Mouse (Mus musculus) neutrophil, adult 65 days (primary cell): ENCODE measurements around the gene Cmtm3. TPM values are rescaled to one million over a fixed set of nuclear protein-coding genes. Genes with fewer than 3 reads are reported as not detected.

ENCODE experiments used
- total RNA-seq: library from RNA; stranded (reverse); gene quantifications from 2 replicates; pipeline ENCODE4 v1.2.4, GENCODE M21; 2023

Cmtm3 gene
- 22.2 and 26.6 TPM in 2 replicates for total RNA-seq

GRCm38 (mm10) chr8:104339229-104339982 is at the start of gene Cmtm3:
Gene Cmtm3 (plus strand): TSS chr8:104339410.

GRCm38 (mm10) chr8:104293081-104293480 is 46.1 kb upstream of the Cmtm3 start, which contains the start of gene Cmtm2a:
Gene Cmtm2a (minus strand): TSS chr8:104293181.

GRCm38 (mm10) chr8:104309441-104310155 is 29.6 kb upstream of the Cmtm3 start, which contains the start of the genes Gm45711 and Cmtm1:
Gene Gm45711 (minus strand): TSS chr8:104310081.
Gene Cmtm1 (minus strand): TSS chr8:104310145.

GRCm38 (mm10) chr8:104321267-104321666 is 17.9 kb upstream of the Cmtm3 start, which contains the start of gene Gm11020:
Gene Gm11020 (plus strand): TSS chr8:104321567.

GRCm38 (mm10) chr8:104321930-104322329 is 17.3 kb upstream of the Cmtm3 start, which contains the start of gene Cmtm2b:
Gene Cmtm2b (plus strand): TSS chr8:104322230.

GRCm38 (mm10) chr8:104395703-104396357 is 56.6 kb downstream of the Cmtm3 start, which contains the start of gene Cmtm4:
Gene Cmtm4 (minus strand): TSS chr8:104395807.

Other genes starting within 250 kb of the Cmtm3 start
- 0.13 and 0.16 TPM in 2 replicates for gene Cdh5, start 237.8 kb upstream of the Cmtm3 start, total RNA-seq
- not detected in 2 replicates for gene Bean1, start 169.0 kb upstream of the Cmtm3 start, total RNA-seq
- 43.5 and 48.0 TPM in 2 replicates for gene Tk2, start 90.9 kb upstream of the Cmtm3 start, total RNA-seq
- gene Cklf, start 88.5 kb upstream of the Cmtm3 start, total RNA-seq = 92.3 and 95.2 TPM in 2 replicates
- not detected in 2 replicates for gene Cmtm2a, start 46.2 kb upstream of the Cmtm3 start, total RNA-seq
- not detected in 2 replicates for gene Gm45711, start 29.3 kb upstream of the Cmtm3 start, total RNA-seq
- not detected in 2 replicates for gene Cmtm1, start 29.3 kb upstream of the Cmtm3 start, total RNA-seq
- not detected in 2 replicates for gene Gm11020, start 17.8 kb upstream of the Cmtm3 start, total RNA-seq
- gene Cmtm2b, start 17.2 kb upstream of the Cmtm3 start, total RNA-seq = not detected in 2 replicates
- 0.20 and 0.44 TPM in 2 replicates for gene Cmtm4, start 56.4 kb downstream of the Cmtm3 start, total RNA-seq
- 49.2 and 90.2 TPM in 2 replicates for gene Dync1li2, start 103.6 kb downstream of the Cmtm3 start, total RNA-seq
- not detected in 2 replicates for gene Terb1, start 170.5 kb downstream of the Cmtm3 start, total RNA-seq
- gene Nae1, start 195.2 kb downstream of the Cmtm3 start, total RNA-seq = 12.4 and 14.7 TPM in 2 replicates
- gene Car7, start 195.3 kb downstream of the Cmtm3 start, total RNA-seq = 0.29 TPM in 1 of 2 replicates, not detected in the other